7 mouse cellular contexts compared by ENCODE assay signal in genomic region chr9:44799102-44799957, GRCm38 (mm10). TPM values are rescaled to one million over a fixed set of nuclear protein-coding genes. Genes with fewer than 3 reads are reported as not detected.
DNase-seq lines count a peak whose midpoint lies in the region; ATAC-seq and TF ChIP-seq lines count a peak whose summit lies in the region.

TSS of gene Tmem25 (minus strand) at chr9:44799307.

- no peak for TF ChIP-seq POLR2A in bone marrow macrophage, adult 2 months (IDR thresholded peaks at IDR 0.05; ENCODE audit: borderline replicate concordance, low read depth, low read length)

- H3K4me2 ChIP-seq in embryonic facial prominence, embryonic 15.5 days (replicated peaks) = peak within 1 kb of the TSS; percentile 98
- peak within 1 kb of the TSS; percentile 94 for H3K4me2 ChIP-seq in limb, embryonic 12.5 days
- H3K4me2 ChIP-seq in midbrain, embryonic 14.5 days (ENCODE audit: low read length) = peak within 1 kb of the TSS; percentile 98

- under 1% methylated on average over 75 of the region's 75 CpGs for WGBS in embryonic facial prominence, embryonic 15.5 days
- under 1% methylated on average over 74 of the region's 75 CpGs for WGBS in limb, embryonic 12.5 days
- WGBS in midbrain, embryonic 14.5 days = under 1% methylated on average over 75 of the region's 75 CpGs

- no peak within 1 kb of the TSS for H3K27ac ChIP-seq in bone marrow macrophage, adult 2 months (ENCODE audit: insufficient read depth, low read depth, low read length)
- H3K27ac ChIP-seq in embryonic facial prominence, embryonic 15.5 days (replicated peaks) = 0 out of 2 replicates have a peak within 1 kb of the TSS, but pooled peaks have one; percentile 25
- peak within 1 kb of the TSS; percentile 64; the same call in 1 of the 2 replicates for H3K27ac ChIP-seq in limb, embryonic 12.5 days
- H3K27ac ChIP-seq in midbrain, embryonic 14.5 days (replicated peaks; ENCODE audit: low read depth, low read length) = peak within 1 kb of the TSS; percentile 77

- no peak for TF ChIP-seq CTCF in bone marrow macrophage, adult 2 months (IDR thresholded peaks at IDR 0.05; ENCODE audit: low read depth, low read length)

- H3K9me3 ChIP-seq in embryonic facial prominence, embryonic 15.5 days (replicated peaks) = no peaks in the 10 kb centered on the region
- H3K9me3 ChIP-seq in limb, embryonic 12.5 days = no peaks in the 10 kb centered on the region
- no peaks in the 10 kb centered on the region for H3K9me3 ChIP-seq in midbrain, embryonic 14.5 days (ENCODE audit: control insufficient read depth, low read length)

- peak; percentile 73 for DNase-seq in heart, adult 8-10 months (ENCODE audit: low spot score)
- DNase-seq in kidney, adult 8-10 months = peak; percentile 93 to 94
- DNase-seq in midbrain, embryonic 14.5 days = peak; percentile 89
- DNase-seq in spleen, adult 18-20 months = peak; percentile 61 to 77

- H3K27me3 ChIP-seq in embryonic facial prominence, embryonic 15.5 days = peaks cover 18% of the 10 kb centered on the region
- H3K27me3 ChIP-seq in limb, embryonic 12.5 days = peaks cover 44% of the 10 kb centered on the region
- 0 out of 2 replicates have a peak, but pooled peaks cover 5% of the 10 kb centered on the region for H3K27me3 ChIP-seq in midbrain, embryonic 14.5 days (ENCODE audit: control insufficient read depth, insufficient read depth, low read length)

- ATAC-seq in embryonic facial prominence, embryonic 15.5 days (ENCODE audit: insufficient number of reproducible peaks, low FRiP score, low TSS enrichment, low read depth) = peak; percentile 87
- peak; percentile 92 for ATAC-seq in limb, embryonic 12.5 days (ENCODE audit: insufficient number of reproducible peaks, insufficient read depth, low FRiP score, low TSS enrichment, low read depth)
- ATAC-seq in midbrain, embryonic 14.5 days (ENCODE audit: low FRiP score, low TSS enrichment) = peak; percentile 93

- H3K9ac ChIP-seq in embryonic facial prominence, embryonic 15.5 days = peak within 1 kb of the TSS; percentile 53
- H3K9ac ChIP-seq in limb, embryonic 12.5 days (replicated peaks) = peak within 1 kb of the TSS; percentile 70
- H3K9ac ChIP-seq in midbrain, embryonic 14.5 days (replicated peaks; ENCODE audit: low read length) = peak within 1 kb of the TSS; percentile 64

- H3K4me1 ChIP-seq in bone marrow macrophage, adult 2 months (ENCODE audit: control insufficient read depth, insufficient read depth, low read length) = peaks cover 17% of the 10 kb centered on the region; the same call in 1 of the 2 replicates
- peaks cover 21% of the 10 kb centered on the region for H3K4me1 ChIP-seq in embryonic facial prominence, embryonic 15.5 days
- H3K4me1 ChIP-seq in limb, embryonic 12.5 days (replicated peaks) = peaks cover 12% of the 10 kb centered on the region; the same call in 1 of the 2 replicates
- peaks cover 5% of the 10 kb centered on the region; the same call in 1 of the 2 replicates for H3K4me1 ChIP-seq in midbrain, embryonic 14.5 days (ENCODE audit: control insufficient read depth, insufficient read depth, low read length)

- H3K36me3 ChIP-seq in embryonic facial prominence, embryonic 15.5 days = no peaks in the 10 kb centered on the region
- H3K36me3 ChIP-seq in limb, embryonic 12.5 days = no peaks in the 10 kb centered on the region
- H3K36me3 ChIP-seq in midbrain, embryonic 14.5 days (ENCODE audit: control insufficient read depth, insufficient read depth, low read length) = peaks cover 9% of the 10 kb centered on the region

- peak within 1 kb of the TSS; percentile 64 for H3K4me3 ChIP-seq in bone marrow macrophage, adult 2 months (ENCODE audit: insufficient read depth, low read length)
- peak within 1 kb of the TSS; percentile 61 for H3K4me3 ChIP-seq in embryonic facial prominence, embryonic 15.5 days (replicated peaks)
- H3K4me3 ChIP-seq in limb, embryonic 12.5 days (replicated peaks) = peak within 1 kb of the TSS; percentile 65
- peak within 1 kb of the TSS; percentile 57 for H3K4me3 ChIP-seq in midbrain, embryonic 14.5 days (replicated peaks; ENCODE audit: low read depth, low read length)

RNA-seq across cellular contexts. Expression of gene Tmem25, which starts in this region (rescaled TPM):
- 1.4 and 1.9 TPM in 2 replicates for polyA plus RNA-seq in bone marrow macrophage, adult 2 months (2012; ENCODE audit: insufficient read depth, insufficient read length, missing spikeins)
- 2.5 and 2.6 TPM in 2 replicates for polyA plus RNA-seq in embryonic facial prominence, embryonic 15.5 days (2015; fragmentation: Nextera tagmentation; extraction: Ambion mirVana)
- total RNA-seq in heart, adult 8-10 months (2022) = 10 to 100 TPM in 2 of 4 experiments, 1 to 10 TPM in 2; 8.6 to 21.9 (median 10.5) TPM
- polyA plus RNA-seq in limb, embryonic 12.5 days (2016; fragmentation: Nextera tagmentation; extraction: Ambion mirVana) = 3.6 and 3.7 TPM in 2 replicates
- 10.0 and 15.6 TPM in 2 replicates for polyA plus RNA-seq in midbrain, embryonic 14.5 days (2014; fragmentation: Nextera tagmentation; extraction: Ambion mirVana)
